Mouse (Mus musculus): ENCODE results near the gene Tet3.

DNA sequence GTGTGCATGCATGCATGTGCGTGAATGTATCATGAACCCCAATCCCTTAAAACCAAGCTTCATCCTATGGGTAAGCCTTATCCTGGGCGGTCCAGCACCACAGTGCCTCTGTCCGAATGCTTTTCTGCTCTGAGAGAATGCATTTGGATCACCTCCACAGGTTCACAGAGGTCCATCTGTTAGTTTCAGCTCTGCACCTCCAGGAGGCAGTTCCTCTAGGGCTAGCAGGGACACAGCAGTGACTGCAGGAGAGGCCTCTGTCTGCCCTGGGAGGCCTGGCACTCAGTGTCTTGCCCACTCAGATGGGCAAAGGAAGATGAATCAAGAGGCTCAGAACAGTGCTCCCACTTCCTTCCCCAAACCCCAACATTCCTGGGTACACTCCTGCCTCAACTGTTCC is 32.3 kb downstream of the Tet3 start:
- TF ChIP-seq POLR2A (IDR thresholded peaks at IDR 0.05; ENCODE audit: extremely low read depth, insufficient read depth, low read length) (no peak), CTCF (IDR thresholded peaks at IDR 0.05; ENCODE audit: extremely low read depth, insufficient read depth, low read length) (no peak)

Measured in cortical plate, adult 2 months (tissue).